Mouse (Mus musculus) heart, embryonic 14.5 days (tissue): ENCODE data around the gene Tet1. TPM values are rescaled to one million over a fixed set of nuclear protein-coding genes. Genes with fewer than 3 reads are reported as not detected.
A peak's percentile ranks its signal among the peaks of the same experiment; 100 is the strongest.

ENCODE experiments used
- ATAC-seq: fragments of 200-750 bp; cut with Nextera tagmentation; 2 replicates; pipeline ENCODE4 v1.8.0; 2017; ENCODE audit warnings: low read depth, moderate TSS enrichment; ENCODE audit not compliant: insufficient number of reproducible peaks, insufficient read depth, low FRiP score
- H3K27ac ChIP-seq, 2 experiments: fragments of 200-500 bp in 1 of 2; fragments of 300-500 bp in 1 of 2; sonication (generic) in 1 of 2; replicated peaks in 1 of 2; 2 replicates each; pipeline ENCODE4 v1.5.1; 2012 to 2014; ENCODE audit warnings: low read depth in 2 of 2, low read length in 2 of 2, control low read depth in 1 of 2, mild to moderate bottlenecking in 1 of 2, mixed read lengths in 1 of 2; ENCODE audit not compliant: control insufficient read depth in 1 of 2, insufficient read depth in 1 of 2
- H3K27me3 ChIP-seq: fragments of 300-500 bp; sonication (generic); 2 replicates; pipeline ENCODE4 v1.6.1; 2014; ENCODE audit warnings: mild to moderate bottlenecking, low read length, control low read depth; ENCODE audit not compliant: control insufficient read depth, insufficient read depth
- H3K36me3 ChIP-seq: fragments of 300-500 bp; sonication (generic); 2 replicates; pipeline ENCODE4 v1.6.1; 2014; ENCODE audit warnings: mild to moderate bottlenecking, control low read depth, low read length, mixed read lengths; ENCODE audit not compliant: control insufficient read depth, insufficient read depth
- H3K4me1 ChIP-seq, 2 experiments: fragments of 200-500 bp in 1 of 2; fragments of 300-500 bp in 1 of 2; sonication (generic) in 1 of 2; 2 replicates each; pipeline ENCODE4 v1.6.1; 2012 to 2014; ENCODE audit warnings: low read length in 2 of 2, control low read depth in 1 of 2, mixed read lengths in 1 of 2; ENCODE audit not compliant: control insufficient read depth in 2 of 2, insufficient read depth in 2 of 2
- H3K4me2 ChIP-seq: fragments of 300-500 bp; sonication (generic); 2 replicates; pipeline ENCODE4 v1.6.1; 2014; ENCODE audit warnings: mild to moderate bottlenecking, low read length
- H3K4me3 ChIP-seq, 2 experiments: fragments of 200-500 bp in 1 of 2; fragments of 300-500 bp in 1 of 2; sonication (generic) in 1 of 2; 2 replicates each; pipeline ENCODE4 v1.5.1; 2012 to 2014; ENCODE audit warnings: low read length in 2 of 2, mild to moderate bottlenecking in 2 of 2, control low read depth in 1 of 2, low read depth in 1 of 2, moderate library complexity in 1 of 2; ENCODE audit not compliant: control insufficient read depth in 1 of 2, insufficient read depth in 1 of 2
- H3K9ac ChIP-seq: fragments of 300-500 bp; sonication (generic); 2 replicates; pipeline ENCODE4 v1.6.1; 2014; ENCODE audit warnings: mild to moderate bottlenecking, low read length
- H3K9me3 ChIP-seq: fragments of 300-500 bp; sonication (generic); 2 replicates; pipeline ENCODE4 v1.6.1; 2016; ENCODE audit warnings: low read length, control low read depth; ENCODE audit not compliant: control insufficient read depth
- WGBS: fragments of 180-500 bp; shearing (Covaris S2); extraction: QIAGEN DNeasy Blood & Tissue Kit; methylation state at CpG from one replicate; pipeline ENCODE4 v1.1.7; 2014; 5-methylcytosine and 5-hydroxymethylcytosine counted together
- polyA plus RNA-seq: library from polyadenylated mRNA; unstranded; fragments of >200 nt; fragmentation: Nextera tagmentation; extraction: Ambion mirVana; gene quantifications from 2 replicates; pipeline ENCODE4 v1.2.1, GENCODE M21; 2014

Gene Tet1
- polyA plus RNA-seq, 1 experiment from 2014 or later: 32.0 TPM

GRCm38 (mm10) chr10:62847069-62847626 is 61.6 kb downstream of the Tet1 start:
- WGBS: 71% methylated on average over 12 of the region's 12 CpGs
- no peaks in the 10 kb centered on the region for H3K36me3 ChIP-seq
- H3K27ac ChIP-seq: no peak overlapping the region
- H3K9ac ChIP-seq: no peak overlapping the region
- no peak overlapping the region for H3K4me2 ChIP-seq
- H3K27me3 ChIP-seq: no peaks in the 10 kb centered on the region
- H3K4me3 ChIP-seq: no peak overlapping the region
- ATAC-seq: no peak
- no peaks in the 10 kb centered on the region for H3K9me3 ChIP-seq
- peaks cover 9 to 19% of the 10 kb centered on the region in 2 experiments for H3K4me1 ChIP-seq

DNA sequence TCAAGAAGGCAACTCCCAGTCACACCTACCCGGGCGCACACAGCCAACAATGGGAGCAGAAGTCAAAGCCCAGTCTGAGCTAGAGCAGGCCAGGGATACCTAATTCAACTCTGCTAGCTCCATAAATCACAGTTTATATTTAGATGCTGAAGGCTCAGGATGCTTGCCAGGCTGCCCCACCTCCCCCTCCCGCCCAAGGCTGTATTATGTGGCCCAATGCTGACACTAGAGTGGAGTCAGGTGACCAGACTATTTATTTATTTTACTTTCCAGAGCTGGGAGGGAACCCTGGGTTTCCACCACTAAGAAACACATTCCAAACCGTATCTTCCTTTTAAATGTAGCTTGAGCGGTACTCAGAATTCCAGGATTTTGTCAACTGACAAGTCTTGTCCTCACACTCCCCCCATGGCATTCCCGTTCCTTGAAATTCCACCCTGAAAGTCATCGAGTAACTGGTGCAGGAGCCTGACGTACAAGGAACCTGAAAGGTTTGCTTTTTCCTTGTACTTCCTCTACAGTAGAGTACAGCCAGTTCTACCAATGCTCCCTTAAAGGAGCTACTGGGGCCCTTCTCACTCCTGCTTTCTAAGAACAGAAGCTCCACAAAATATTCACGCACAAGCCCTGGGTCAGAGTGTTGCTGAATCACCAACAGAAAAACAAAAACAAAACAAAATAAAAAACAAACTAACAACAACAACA is 64.9 kb downstream of the Tet1 start:
- H3K4me3 ChIP-seq: peak overlapping the region; percentile 9 to 14; a peak in 1 of 4 replicates
- ATAC-seq: peak; percentile 77
- H3K9ac ChIP-seq: peak overlapping the region; percentile 39; the same call in 1 of the 2 replicates
- H3K27me3 ChIP-seq: no peaks in the 10 kb centered on the region
- peak overlapping the region; percentile 58 for H3K4me2 ChIP-seq
- WGBS: 17% methylated on average over 9 of the region's 9 CpGs
- peaks cover 9 to 22% of the 10 kb centered on the region in 2 experiments for H3K4me1 ChIP-seq
- peaks cover 12% of the 10 kb centered on the region for H3K36me3 ChIP-seq
- H3K27ac ChIP-seq: peak overlapping the region; percentile 95
- H3K9me3 ChIP-seq: no peaks in the 10 kb centered on the region

- Histone ChIP-seq H3K9me3 (no peaks in the 10 kb centered on the region), H3K36me3 (peaks cover 29% of the 10 kb centered on the region), H3K4me2 (no peak overlapping the region), H3K4me1 (peaks cover 9 to 20% of the 10 kb centered on the region in 2 experiments), H3K4me3 (no peak overlapping the region), H3K27me3 (no peaks in the 10 kb centered on the region), H3K27ac (no peak overlapping the region), H3K9ac (no peak overlapping the region)
- ATAC-seq: no peak
- 79% methylated on average over 10 of the region's 10 CpGs for whole genome bisulfite sequencing
These were observed 66.8 kb downstream of the Tet1 start for GRCm38 (mm10) chr10:62841901-62842447.

DNA sequence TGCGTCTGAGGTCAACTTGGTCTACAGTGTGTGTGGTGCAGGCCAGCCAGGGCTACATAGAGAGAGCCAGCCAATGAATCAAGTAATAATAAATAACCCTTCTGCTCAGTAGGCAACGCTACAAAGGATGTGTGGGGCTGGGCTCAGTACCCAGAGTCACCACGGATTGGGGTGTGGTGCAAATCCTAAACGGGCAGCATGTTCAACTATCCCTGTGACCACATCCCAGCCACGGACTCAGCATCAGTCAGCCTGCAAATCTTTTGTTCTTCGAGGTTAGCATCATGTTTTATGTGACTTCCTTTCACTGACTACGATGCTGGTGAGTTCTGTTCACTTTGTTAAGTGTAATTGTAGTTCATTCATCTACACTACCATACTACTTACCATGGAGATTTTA is 68.1 kb downstream of the Tet1 start:
- Histone ChIP-seq H3K27ac (no peak overlapping the region), H3K4me1 (peaks cover 9 to 18% of the 10 kb centered on the region in 2 experiments), H3K27me3 (no peaks in the 10 kb centered on the region), H3K4me3 (no peak overlapping the region), H3K9ac (no peak overlapping the region), H3K9me3 (no peaks in the 10 kb centered on the region), H3K4me2 (no peak overlapping the region), H3K36me3 (peaks cover 31% of the 10 kb centered on the region)
- 88% methylated on average over 7 of the region's 7 CpGs for WGBS
- no peak for ATAC-seq

- no peak for ATAC-seq
- Histone ChIP-seq H3K36me3 (peaks cover 41% of the 10 kb centered on the region), H3K4me1 (peaks cover 0 to 6% of the 10 kb centered on the region in 2 experiments; a peak in 3 of 4 replicates), H3K27me3 (no peaks in the 10 kb centered on the region), H3K27ac (no peak overlapping the region), H3K9me3 (no peaks in the 10 kb centered on the region), H3K4me2 (no peak overlapping the region), H3K4me3 (no peak overlapping the region), H3K9ac (no peak overlapping the region)
- WGBS: 85% methylated on average over 5 of the region's 5 CpGs
These were observed 70.8 kb downstream of the Tet1 start for GRCm38 (mm10) chr10:62837987-62838386.

- Histone ChIP-seq H3K9ac (no peak overlapping the region), H3K4me2 (no peak overlapping the region), H3K27me3 (no peaks in the 10 kb centered on the region), H3K36me3 (peaks cover 44% of the 10 kb centered on the region), H3K4me1 (peaks cover 0 to 11% of the 10 kb centered on the region in 2 experiments; a peak in 3 of 4 replicates), H3K27ac (no peak overlapping the region), H3K4me3 (no peak overlapping the region), H3K9me3 (no peaks in the 10 kb centered on the region)
- no peak for ATAC-seq
- WGBS: 76% methylated on average over 9 of the region's 9 CpGs
These were observed 76.0 kb downstream of the Tet1 start for GRCm38 (mm10) chr10:62832783-62833182.

DNA sequence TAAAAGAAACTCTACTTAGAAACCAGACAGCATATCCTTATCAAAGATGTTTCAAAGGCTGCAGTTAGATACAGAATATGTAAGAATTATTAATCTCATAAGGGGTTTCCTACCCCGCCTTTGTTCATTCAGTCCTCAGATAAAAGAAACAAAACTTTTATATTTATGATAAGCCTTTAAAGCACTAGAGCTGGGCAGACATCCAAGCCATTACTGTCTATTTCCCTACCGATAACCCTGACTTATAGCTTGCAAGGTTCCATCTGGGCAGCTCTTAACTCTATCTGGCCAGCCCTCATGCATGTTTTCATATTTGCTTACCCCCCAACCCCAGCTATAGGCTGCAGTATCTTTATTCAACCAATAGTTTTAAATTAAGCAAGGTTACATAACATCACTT is 77.2 kb downstream of the Tet1 start:
- Histone ChIP-seq H3K4me2 (no peak overlapping the region), H3K4me3 (no peak overlapping the region), H3K36me3 (peaks cover 48% of the 10 kb centered on the region), H3K4me1 (peaks cover 0 to 11% of the 10 kb centered on the region in 2 experiments; a peak in 3 of 4 replicates), H3K9me3 (no peaks in the 10 kb centered on the region), H3K9ac (no peak overlapping the region), H3K27me3 (no peaks in the 10 kb centered on the region), H3K27ac (no peak overlapping the region)
- ATAC-seq: no peak
- WGBS: 27% methylated on average over 2 of the region's 2 CpGs
